Mouse (Mus musculus) forebrain, embryonic 10.5 days (tissue): Measurements from ENCODE around the gene Tmem229a. TPM values are rescaled to one million over a fixed set of nuclear protein-coding genes. Genes with fewer than 3 reads are reported as not detected.

Source experiments
- DNase-seq: peaks from one replicate; pipeline ENCODE4 v3.0.0-alpha.2; 2017; ENCODE audit warnings: low spot score; ENCODE audit errors: extremely low spot score
- H3K27ac ChIP-seq: fragments of 300-500 bp; sonication (generic); 2 replicates; pipeline ENCODE4 v1.5.1; 2016; ENCODE audit warnings: mild to moderate bottlenecking
- H3K27me3 ChIP-seq: fragments of 300-500 bp; sonication (generic); 2 replicates; pipeline ENCODE4 v1.6.1; 2016; ENCODE audit warnings: mild to moderate bottlenecking; ENCODE audit not compliant: poor library complexity, severe bottlenecking
- H3K36me3 ChIP-seq: fragments of 300-500 bp; sonication (generic); replicated peaks from 2 replicates; pipeline ENCODE4 v1.6.1; 2016; ENCODE audit warnings: mild to moderate bottlenecking, moderate library complexity
- H3K4me1 ChIP-seq: fragments of 300-500 bp; sonication (generic); 2 replicates; pipeline ENCODE4 v1.6.1; 2016
- H3K4me3 ChIP-seq: fragments of 300-500 bp; sonication (generic); 2 replicates; pipeline ENCODE4 v1.5.1; 2016; ENCODE audit warnings: mild to moderate bottlenecking, moderate library complexity
- H3K9me3 ChIP-seq: fragments of 300-500 bp; sonication (generic); 2 replicates; pipeline ENCODE4 v1.6.1; 2016; ENCODE audit warnings: mild to moderate bottlenecking, moderate library complexity
- WGBS: fragments of 180-500 bp; shearing (Covaris S2); methylation state at CpG from one replicate; pipeline ENCODE4 v1.1.7; 2016; 5-methylcytosine and 5-hydroxymethylcytosine counted together
- polyA plus RNA-seq: library from polyadenylated mRNA; unstranded; fragments of >200 nt; fragmentation: Nextera tagmentation; extraction: Ambion mirVana; gene quantifications from 2 replicates; pipeline ENCODE4 v1.2.1, GENCODE M21; 2016

The Tmem229a gene
- polyA plus RNA-seq, 1 experiment from 2014 or later, result 1.0 TPM

DNA sequence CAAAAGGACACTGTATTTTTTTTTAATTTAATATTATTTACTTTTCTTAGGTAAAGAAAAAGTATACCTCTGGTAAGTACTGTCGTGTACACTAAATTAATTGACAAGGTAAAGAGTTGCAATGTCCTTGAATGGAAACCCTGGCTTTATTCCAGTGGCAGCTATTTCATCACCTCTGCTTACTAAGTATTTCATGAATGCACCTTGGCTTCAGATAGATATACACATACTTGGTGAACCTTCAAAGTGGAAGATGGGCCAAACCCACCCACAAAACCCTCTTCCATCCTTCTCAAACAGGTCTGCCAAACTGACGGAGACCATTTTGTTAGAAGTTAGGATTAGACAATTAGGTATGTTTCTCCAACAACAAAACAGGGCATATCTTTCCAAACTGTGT, 5.4 kb downstream of the Tmem229a start:
- WGBS, result 88% methylated on average over 2 of the region's 2 CpGs
- DNase-seq, result no peak
- Histone ChIP-seq H3K9me3 (no peaks in the 10 kb centered on the region), H3K27ac (no peak overlapping the region), H3K4me1 (peaks cover 13% of the 10 kb centered on the region), H3K4me3 (no peak overlapping the region), H3K36me3 (no peaks in the 10 kb centered on the region), H3K27me3 (peaks cover 18% of the 10 kb centered on the region)

DNA sequence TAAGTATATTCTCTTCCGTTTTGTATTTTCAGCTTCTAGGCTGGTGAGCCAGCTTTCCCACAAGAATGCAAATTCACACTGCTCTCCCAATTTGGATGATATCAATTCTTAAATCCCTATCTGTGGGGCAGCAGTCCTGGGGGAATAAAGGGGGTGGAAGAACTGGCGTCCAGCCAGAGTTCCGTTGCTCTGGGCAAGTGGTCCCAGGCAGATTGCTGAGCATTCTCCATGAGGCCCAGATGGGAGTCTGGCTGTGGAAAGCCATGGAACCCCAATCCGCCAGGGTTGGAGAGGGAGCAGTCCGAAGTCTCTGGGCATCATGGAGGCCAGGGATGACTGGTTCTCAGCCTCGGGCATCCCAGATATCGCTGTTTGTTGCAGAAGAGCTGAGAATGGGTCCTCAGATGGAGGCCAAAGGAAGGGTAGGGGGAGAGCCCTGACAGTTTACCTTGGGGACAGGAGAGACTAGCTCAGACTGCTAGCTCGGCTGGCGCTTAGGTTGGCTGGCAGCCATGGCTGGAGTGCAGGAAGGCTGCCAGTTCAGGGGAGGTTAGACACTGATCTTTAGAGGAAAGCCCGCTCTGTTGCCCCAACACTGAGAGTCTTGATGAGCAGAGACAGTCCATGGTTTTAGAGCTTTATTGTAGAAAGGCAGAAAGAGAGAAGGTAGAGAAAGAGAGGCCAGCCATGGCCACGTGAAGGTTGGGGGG, 30.9 kb downstream of the Tmem229a start:
- 91% methylated on average over 11 of the region's 11 CpGs for WGBS
- no peaks in the 10 kb centered on the region for H3K36me3 ChIP-seq
- H3K27ac ChIP-seq, result no peak overlapping the region
- no peak for DNase-seq
- no peaks in the 10 kb centered on the region for H3K27me3 ChIP-seq
- no peaks in the 10 kb centered on the region for H3K4me1 ChIP-seq
- H3K4me3 ChIP-seq, result no peak overlapping the region
- peaks cover 18% of the 10 kb centered on the region; the same call in 1 of the 2 replicates for H3K9me3 ChIP-seq

DNA sequence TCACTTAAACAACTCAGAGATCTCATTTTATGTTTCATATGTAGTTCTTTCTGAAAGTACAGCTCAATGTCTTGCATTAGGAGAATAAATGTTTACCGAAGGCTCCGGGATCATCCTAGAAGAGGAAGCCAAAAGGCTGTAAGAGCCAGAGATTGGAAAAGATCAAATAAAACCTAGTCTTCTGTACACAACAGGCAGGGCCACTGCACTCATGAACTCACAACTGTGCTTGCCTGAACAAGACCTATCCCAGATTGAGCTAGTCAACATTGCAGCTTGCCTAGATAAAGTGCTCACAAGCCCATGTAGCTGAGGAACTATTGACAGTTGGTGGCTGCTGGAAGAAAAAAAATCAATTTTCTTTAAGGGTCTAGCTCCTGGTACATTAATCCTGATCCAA, 42.5 kb downstream of the Tmem229a start:
- Histone ChIP-seq H3K9me3 (no peaks in the 10 kb centered on the region), H3K27me3 (no peaks in the 10 kb centered on the region), H3K36me3 (no peaks in the 10 kb centered on the region), H3K27ac (no peak overlapping the region), H3K4me1 (no peaks in the 10 kb centered on the region), H3K4me3 (no peak overlapping the region)
- DNase-seq, result no peak
- WGBS, result 97% methylated on average over 2 of the region's 2 CpGs

DNA sequence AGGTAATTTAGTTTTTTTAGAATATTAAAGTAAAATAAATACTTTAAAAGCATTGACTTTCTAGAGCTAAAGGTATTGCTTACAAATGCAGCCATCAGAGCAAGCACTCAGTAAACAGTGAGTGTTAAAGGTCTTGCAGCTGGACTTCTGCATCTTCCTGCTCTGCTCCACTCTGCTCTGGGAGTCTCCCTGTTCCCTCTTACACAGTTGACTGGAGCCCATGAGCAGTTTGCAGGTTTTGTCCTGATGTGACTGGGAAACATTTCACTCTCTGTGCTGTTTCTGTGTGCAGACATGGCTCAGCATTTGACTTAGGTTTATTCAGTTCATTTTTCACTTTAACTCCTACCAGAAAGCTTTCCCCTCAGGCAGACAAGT, 45.4 kb downstream of the Tmem229a start:
- no peaks in the 10 kb centered on the region for H3K36me3 ChIP-seq
- H3K27me3 ChIP-seq, result no peaks in the 10 kb centered on the region
- no peak overlapping the region for H3K27ac ChIP-seq
- no peaks in the 10 kb centered on the region for H3K9me3 ChIP-seq
- no peaks in the 10 kb centered on the region for H3K4me1 ChIP-seq
- H3K4me3 ChIP-seq, result no peak overlapping the region
- DNase-seq, result no peak

DNA sequence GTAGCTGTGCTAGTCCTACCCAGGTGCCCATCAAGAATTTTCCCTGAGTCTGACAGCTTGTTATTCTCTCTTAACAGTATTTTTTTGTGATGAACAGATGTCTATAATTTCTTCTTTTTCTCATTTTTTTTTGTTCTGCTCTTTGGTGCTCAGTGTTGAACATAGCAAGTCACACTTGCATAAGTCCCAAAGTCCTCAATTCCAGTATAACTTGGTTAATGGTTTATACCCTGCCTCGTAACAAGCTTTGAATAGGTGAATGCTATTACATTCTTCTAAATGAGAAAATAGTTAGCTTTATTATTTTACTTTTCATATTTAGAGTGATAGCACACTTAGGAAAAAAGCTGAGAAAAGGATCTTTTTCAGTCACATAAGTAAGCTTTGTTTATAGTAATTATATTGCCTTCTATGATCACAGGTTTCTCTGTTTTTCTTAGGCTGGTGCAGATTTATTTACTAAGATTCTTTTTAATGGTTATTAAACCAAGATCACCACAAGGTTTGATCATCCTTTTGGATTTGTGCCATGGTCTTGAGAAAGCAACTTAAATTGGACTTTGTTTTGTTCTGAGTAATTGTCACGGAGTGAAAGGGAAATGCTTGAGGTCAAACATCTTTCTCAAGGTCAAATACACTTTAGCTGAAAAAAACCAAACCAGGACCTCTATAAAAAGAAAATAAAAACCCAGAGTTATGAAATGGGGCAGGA, 45.9 kb downstream of the Tmem229a start:
- no peaks in the 10 kb centered on the region for H3K36me3 ChIP-seq
- H3K4me1 ChIP-seq, result no peaks in the 10 kb centered on the region
- H3K27ac ChIP-seq, result no peak overlapping the region
- no peaks in the 10 kb centered on the region for H3K9me3 ChIP-seq
- WGBS, result 85% methylated on average over 2 of the region's 2 CpGs
- no peaks in the 10 kb centered on the region for H3K27me3 ChIP-seq
- H3K4me3 ChIP-seq, result no peak overlapping the region
- DNase-seq, result no peak

DNA sequence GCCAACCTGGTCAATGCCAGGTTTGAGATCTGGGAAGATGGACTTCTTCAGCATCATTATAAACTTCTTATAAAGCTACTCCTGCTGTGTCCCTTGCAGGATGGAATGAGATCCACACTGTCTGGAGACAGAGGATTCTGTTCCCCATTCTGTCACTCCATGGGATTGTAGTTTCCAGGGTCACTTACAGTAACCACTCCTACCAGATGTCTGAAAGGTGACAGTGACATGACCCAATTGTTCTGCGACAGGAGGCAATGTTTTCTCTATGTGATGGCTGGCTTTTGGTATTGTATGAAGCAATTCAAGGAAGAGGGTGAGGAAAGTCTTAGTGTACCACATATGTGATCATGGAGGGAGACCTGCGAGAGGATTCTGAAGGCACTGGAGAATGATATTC, 48.3 kb downstream of the Tmem229a start:
- 92% methylated on average over 2 of the region's 2 CpGs for WGBS

DNA sequence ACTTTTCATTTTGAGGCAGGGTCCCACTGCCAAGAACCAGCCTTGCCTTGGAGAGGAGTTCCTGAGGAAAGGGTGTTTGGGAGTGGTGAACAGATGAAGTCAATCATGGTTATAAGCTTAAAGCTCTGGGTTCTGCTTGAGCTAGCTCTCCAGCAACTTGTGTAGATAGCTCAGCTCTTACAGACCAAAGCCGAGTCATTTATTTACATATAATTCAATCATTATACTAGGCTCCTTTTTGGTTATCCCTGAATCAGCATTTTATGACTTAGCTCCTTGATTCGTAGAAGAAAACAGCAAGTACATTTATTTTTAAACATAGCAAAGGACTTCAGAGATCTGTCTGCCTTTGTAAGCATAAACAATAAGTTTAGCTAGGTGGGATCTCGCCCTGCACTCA, 51.0 kb downstream of the Tmem229a start:
- H3K27ac ChIP-seq, result no peak overlapping the region
- no peak for DNase-seq
- 85% methylated on average over 3 of the region's 3 CpGs for WGBS
- H3K4me1 ChIP-seq, result no peaks in the 10 kb centered on the region
- H3K27me3 ChIP-seq, result no peaks in the 10 kb centered on the region
- no peaks in the 10 kb centered on the region for H3K36me3 ChIP-seq
- no peaks in the 10 kb centered on the region for H3K9me3 ChIP-seq
- no peak overlapping the region for H3K4me3 ChIP-seq

More for the DNA sequence above, 48.3 kb downstream of the Tmem229a start:
- Histone ChIP-seq H3K4me3 (no peak overlapping the region), H3K27ac (no peak overlapping the region), H3K9me3 (no peaks in the 10 kb centered on the region), H3K4me1 (no peaks in the 10 kb centered on the region), H3K36me3 (no peaks in the 10 kb centered on the region), H3K27me3 (no peaks in the 10 kb centered on the region)
- no peak for DNase-seq

Other genes starting within 250 kb of the Tmem229a start
- not detected in 2 replicates for gene Hyal6, start 223.1 kb downstream of the Tmem229a start, polyA plus RNA-seq
- not detected in 2 replicates for gene Hyal4, start 208.0 kb downstream of the Tmem229a start, polyA plus RNA-seq
- not detected in 2 replicates for gene Spam1, start 165.1 kb downstream of the Tmem229a start, polyA plus RNA-seq
- gene Hyal5, start 98.3 kb downstream of the Tmem229a start, polyA plus RNA-seq, result not detected in 2 replicates